Mouse (Mus musculus) liver, embryonic 16.5 days (tissue): ENCODE measurements around the gene Myo3b. TPM values are rescaled to one million over a fixed set of nuclear protein-coding genes. Genes with fewer than 3 reads are reported as not detected.

Experiments used
- ATAC-seq: fragments of 200-750 bp; cut with Nextera tagmentation; 2 replicates; pipeline ENCODE4 v1.8.0; 2017; ENCODE audit warnings: low read depth, mild to moderate bottlenecking, moderate number of reproducible peaks, moderate library complexity
- H3K27ac ChIP-seq: fragments of 300-500 bp; sonication (generic); 2 replicates; pipeline ENCODE4 v1.5.1; 2014; ENCODE audit warnings: mild to moderate bottlenecking, low read length
- H3K27me3 ChIP-seq: fragments of 300-500 bp; sonication (generic); 2 replicates; pipeline ENCODE4 v1.6.1; 2014; ENCODE audit warnings: low read depth, low read length, mixed read lengths; ENCODE audit not compliant: control insufficient read depth, insufficient read depth
- H3K36me3 ChIP-seq: fragments of 300-500 bp; sonication (generic); 2 replicates; pipeline ENCODE4 v1.6.1; 2014; ENCODE audit warnings: mild to moderate bottlenecking; ENCODE audit not compliant: control insufficient read depth, insufficient read depth
- H3K4me1 ChIP-seq: fragments of 300-500 bp; sonication (generic); 2 replicates; pipeline ENCODE4 v1.6.1; 2014; ENCODE audit warnings: low read depth, low read length, mixed read lengths; ENCODE audit not compliant: control insufficient read depth
- H3K4me2 ChIP-seq: fragments of 300-500 bp; sonication (generic); 2 replicates; pipeline ENCODE4 v1.6.1; 2014; ENCODE audit warnings: low read depth, low read length, mixed read lengths
- H3K4me3 ChIP-seq: fragments of 300-500 bp; sonication (generic); 2 replicates; pipeline ENCODE4 v1.5.1; 2014; ENCODE audit warnings: low read depth, mild to moderate bottlenecking, low read length
- H3K9ac ChIP-seq: fragments of 300-500 bp; sonication (generic); 2 replicates; pipeline ENCODE4 v1.6.1; 2014; ENCODE audit warnings: low read depth, low read length
- H3K9me3 ChIP-seq: fragments of 300-500 bp; sonication (generic); replicated peaks from 2 replicates; pipeline ENCODE4 v1.6.1; 2016; ENCODE audit warnings: low read length; ENCODE audit not compliant: control insufficient read depth
- WGBS: fragments of 180-500 bp; shearing (Covaris S2); extraction: QIAGEN DNeasy Blood & Tissue Kit; methylation state at CpG from one replicate; pipeline ENCODE4 v1.1.7; 2014; ENCODE audit not compliant: insufficient replicate concordance; 5-methylcytosine and 5-hydroxymethylcytosine counted together
- polyA plus RNA-seq: library from polyadenylated mRNA; unstranded; fragments of >200 nt; fragmentation: Nextera tagmentation; extraction: Ambion mirVana; gene quantifications from 2 replicates; pipeline ENCODE4 v1.2.1, GENCODE M21; 2015

The Myo3b gene
- polyA plus RNA-seq, 1 experiment from 2014 or later: not detected

DNA sequence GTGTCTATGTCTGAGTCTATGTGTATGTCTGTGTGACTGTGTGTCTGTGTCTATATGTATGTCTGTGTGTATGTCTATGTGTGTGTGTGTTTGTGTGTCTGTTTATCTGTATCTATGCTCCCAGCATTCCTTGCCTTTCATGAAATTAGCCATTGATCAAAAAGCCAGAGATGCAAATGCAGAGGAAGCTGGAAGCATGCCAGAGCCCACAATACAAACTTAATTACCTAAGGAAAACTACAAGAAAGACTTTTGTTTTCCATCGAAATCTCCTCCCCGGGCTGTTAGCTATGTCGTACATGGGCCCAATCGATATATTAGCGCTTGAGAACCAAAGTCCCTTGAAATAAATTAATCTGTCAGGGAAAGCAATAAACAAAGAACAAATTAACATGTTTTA, 367.9 kb downstream of the Myo3b start:
- H3K9me3 ChIP-seq: no peaks in the 10 kb centered on the region
- H3K27me3 ChIP-seq: no peaks in the 10 kb centered on the region
- no peak overlapping the region for H3K4me2 ChIP-seq
- no peak overlapping the region for H3K27ac ChIP-seq
- WGBS: 72% methylated on average over 5 of the region's 5 CpGs
- no peak overlapping the region for H3K9ac ChIP-seq
- no peaks in the 10 kb centered on the region for H3K36me3 ChIP-seq
- H3K4me3 ChIP-seq: no peak overlapping the region
- no peak for ATAC-seq
- no peaks in the 10 kb centered on the region for H3K4me1 ChIP-seq

GRCm38 (mm10) chr2:70407729-70408128, 368.8 kb downstream of the Myo3b start:
- no peaks in the 10 kb centered on the region for H3K27me3 ChIP-seq
- H3K9me3 ChIP-seq: no peaks in the 10 kb centered on the region
- no peak overlapping the region for H3K4me2 ChIP-seq
- ATAC-seq: no peak
- H3K27ac ChIP-seq: no peak overlapping the region
- H3K9ac ChIP-seq: no peak overlapping the region
- WGBS: 53% methylated on average over 5 of the region's 5 CpGs
- H3K36me3 ChIP-seq: no peaks in the 10 kb centered on the region
- H3K4me1 ChIP-seq: no peaks in the 10 kb centered on the region
- H3K4me3 ChIP-seq: no peak overlapping the region

DNA sequence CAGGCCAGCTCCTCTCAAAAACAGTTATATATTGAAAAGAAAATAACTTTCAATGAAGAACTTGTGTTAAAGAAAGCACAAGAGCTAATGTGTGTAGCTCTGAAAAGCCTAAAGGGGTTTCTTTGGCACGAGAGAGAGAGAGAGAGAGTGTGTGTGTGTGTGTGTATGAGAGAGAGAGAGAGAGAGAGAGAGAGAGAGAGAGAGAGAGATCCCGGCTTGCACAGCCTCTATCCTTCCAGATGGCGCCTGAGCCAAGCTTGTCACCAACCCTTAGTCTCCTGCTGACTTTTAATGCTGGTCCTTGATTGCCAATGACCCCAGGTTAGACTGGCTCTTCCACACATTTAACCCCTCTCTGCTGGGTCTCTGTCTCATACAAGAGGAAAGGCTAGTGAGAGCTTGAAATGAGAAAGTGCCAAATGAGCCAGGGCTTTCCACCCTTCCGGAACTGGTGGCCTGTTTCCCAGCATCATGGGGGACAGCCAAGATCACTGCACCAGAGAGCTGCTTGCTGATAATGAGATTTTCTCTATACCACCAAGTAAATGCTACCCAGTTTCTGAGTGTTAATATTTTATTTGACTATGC, 371.5 kb downstream of the Myo3b start:
- H3K27me3 ChIP-seq: no peaks in the 10 kb centered on the region
- WGBS: 50% methylated on average over 4 of the region's 4 CpGs
- no peak overlapping the region for H3K4me3 ChIP-seq
- H3K9me3 ChIP-seq: no peaks in the 10 kb centered on the region
- no peak overlapping the region for H3K4me2 ChIP-seq
- H3K9ac ChIP-seq: no peak overlapping the region
- no peaks in the 10 kb centered on the region for H3K4me1 ChIP-seq
- ATAC-seq: no peak
- no peaks in the 10 kb centered on the region for H3K36me3 ChIP-seq
- no peak overlapping the region for H3K27ac ChIP-seq

DNA sequence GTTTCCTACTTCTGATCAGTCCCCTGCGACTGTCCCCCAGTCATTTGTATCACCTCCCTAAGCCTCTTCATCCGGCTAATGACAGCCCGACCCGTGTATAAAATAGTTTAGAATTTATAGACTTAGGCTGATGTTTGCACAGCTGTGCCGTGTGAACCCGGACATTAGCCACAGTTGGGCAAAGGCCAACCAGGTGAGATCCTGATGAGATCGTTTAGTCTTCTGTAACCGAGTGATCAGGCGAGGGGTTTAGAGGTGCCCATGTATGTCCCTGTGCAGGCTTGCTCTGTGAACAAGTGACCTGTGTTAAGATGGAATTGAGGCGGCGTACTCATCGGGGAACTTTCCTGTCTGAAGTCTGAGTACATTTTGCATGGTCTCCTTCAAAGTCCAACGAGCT, 373.4 kb downstream of the Myo3b start:
- Histone ChIP-seq H3K4me2 (no peak overlapping the region), H3K4me1 (no peaks in the 10 kb centered on the region), H3K36me3 (no peaks in the 10 kb centered on the region), H3K9me3 (no peaks in the 10 kb centered on the region), H3K27ac (no peak overlapping the region), H3K27me3 (no peaks in the 10 kb centered on the region), H3K4me3 (no peak overlapping the region), H3K9ac (no peak overlapping the region)
- WGBS: 64% methylated on average over 13 of the region's 13 CpGs
- ATAC-seq: no peak

DNA sequence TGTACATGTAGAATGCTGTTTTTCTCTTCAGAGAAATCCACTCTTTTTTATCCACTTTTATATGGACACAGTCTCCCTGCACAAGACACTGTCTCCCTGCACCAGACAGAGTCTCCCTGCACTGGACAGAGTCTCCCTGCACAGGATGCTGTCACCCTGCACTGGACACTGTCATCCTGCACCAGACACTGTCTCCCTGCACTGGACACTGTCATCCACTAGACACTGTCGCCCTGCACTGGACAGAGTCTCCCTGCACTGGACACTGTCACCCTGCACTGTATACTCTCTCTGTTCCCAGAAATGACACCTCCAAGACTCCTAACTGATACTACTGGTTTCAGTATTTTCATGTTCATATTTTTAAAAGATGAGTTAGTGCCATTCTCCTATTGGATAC, 375.5 kb downstream of the Myo3b start:
- no peak for ATAC-seq

GRCm38 (mm10) chr2:70415521-70415920, 376.6 kb downstream of the Myo3b start:
- no peak overlapping the region for H3K4me3 ChIP-seq
- ATAC-seq: no peak
- no peaks in the 10 kb centered on the region for H3K36me3 ChIP-seq
- no peak overlapping the region for H3K9ac ChIP-seq
- no peaks in the 10 kb centered on the region for H3K9me3 ChIP-seq
- 47% methylated on average over 1 of the region's 1 CpGs for WGBS
- no peak overlapping the region for H3K4me2 ChIP-seq
- no peaks in the 10 kb centered on the region for H3K4me1 ChIP-seq
- no peak overlapping the region for H3K27ac ChIP-seq
- no peaks in the 10 kb centered on the region for H3K27me3 ChIP-seq

More for the DNA sequence above, 375.5 kb downstream of the Myo3b start:
- Histone ChIP-seq H3K9ac (no peak overlapping the region), H3K9me3 (no peaks in the 10 kb centered on the region), H3K27me3 (no peaks in the 10 kb centered on the region), H3K36me3 (no peaks in the 10 kb centered on the region), H3K4me3 (no peak overlapping the region), H3K27ac (no peak overlapping the region), H3K4me1 (no peaks in the 10 kb centered on the region), H3K4me2 (no peak overlapping the region)
- 56% methylated on average over 1 of the region's 1 CpGs for WGBS

GRCm38 (mm10) chr2:70419336-70419735, 380.4 kb downstream of the Myo3b start:
- no peak overlapping the region for H3K4me2 ChIP-seq

DNA sequence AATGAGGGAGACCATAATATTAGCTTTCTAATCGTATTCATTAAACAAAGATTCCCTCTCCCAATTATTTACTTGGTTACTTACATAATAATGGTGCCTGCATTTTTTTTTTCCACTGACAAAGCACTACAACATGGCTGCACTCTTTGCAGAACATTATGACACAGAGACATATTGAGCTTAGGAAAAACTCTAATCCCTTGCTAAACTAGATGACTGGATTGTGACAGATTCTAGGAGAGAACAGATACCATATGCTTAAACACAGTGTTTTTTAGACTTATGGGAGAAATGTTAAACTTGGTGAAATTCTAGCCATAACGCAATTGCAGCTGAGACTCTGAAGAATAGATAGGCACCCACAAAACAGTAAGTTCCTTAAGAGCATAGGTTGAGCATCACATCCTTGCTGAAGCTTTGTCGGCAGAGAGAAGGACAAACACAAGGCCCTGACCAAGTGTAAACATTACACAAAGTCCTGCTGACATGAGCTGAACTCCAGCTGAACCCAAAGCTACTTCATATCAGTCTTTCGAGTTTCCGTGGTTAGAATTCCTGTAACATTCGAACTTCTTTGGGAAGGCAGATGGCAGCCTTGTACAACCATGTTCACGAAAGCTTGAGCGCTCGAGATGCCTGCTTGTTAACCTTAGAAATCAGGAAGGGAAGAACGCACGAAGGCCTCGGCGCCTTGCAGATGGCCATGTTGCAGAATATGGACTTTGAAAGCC, 382.4 kb downstream of the Myo3b start:
- H3K9me3 ChIP-seq: no peaks in the 10 kb centered on the region
- no peak overlapping the region for H3K4me3 ChIP-seq
- H3K4me1 ChIP-seq: no peaks in the 10 kb centered on the region
- no peak overlapping the region for H3K9ac ChIP-seq
- no peak for ATAC-seq
- no peak overlapping the region for H3K4me2 ChIP-seq
- no peak overlapping the region for H3K27ac ChIP-seq
- WGBS: 55% methylated on average over 13 of the region's 13 CpGs
- H3K36me3 ChIP-seq: no peaks in the 10 kb centered on the region
- no peaks in the 10 kb centered on the region for H3K27me3 ChIP-seq

More at GRCm38 (mm10) chr2:70419336-70419735, 380.4 kb downstream of the Myo3b start:
- H3K4me1 ChIP-seq: no peaks in the 10 kb centered on the region
- no peak overlapping the region for H3K9ac ChIP-seq
- no peak overlapping the region for H3K27ac ChIP-seq
- WGBS: 56% methylated on average over 6 of the region's 6 CpGs
- H3K36me3 ChIP-seq: no peaks in the 10 kb centered on the region
- no peak for ATAC-seq
- H3K4me3 ChIP-seq: no peak overlapping the region
- H3K9me3 ChIP-seq: no peaks in the 10 kb centered on the region
- H3K27me3 ChIP-seq: no peaks in the 10 kb centered on the region

GRCm38 (mm10) chr2:70425611-70426010, 386.7 kb downstream of the Myo3b start:
- H3K9ac ChIP-seq: no peak overlapping the region
- ATAC-seq: no peak
- no peak overlapping the region for H3K4me3 ChIP-seq
- no peak overlapping the region for H3K4me2 ChIP-seq
- H3K36me3 ChIP-seq: no peaks in the 10 kb centered on the region
- no peaks in the 10 kb centered on the region for H3K27me3 ChIP-seq
- no peaks in the 10 kb centered on the region for H3K4me1 ChIP-seq
- 61% methylated on average over 11 of the region's 11 CpGs for whole genome bisulfite sequencing
- H3K9me3 ChIP-seq: no peaks in the 10 kb centered on the region
- H3K27ac ChIP-seq: no peak overlapping the region
